Mouse (Mus musculus) bone marrow macrophage, adult 2 months (primary cell): ENCODE data around the gene Gm20481.

Experiments
- CTCF ChIP-seq: IDR thresholded peaks from 2 replicates; pipeline ENCODE4 v1.5.1; 2012; ENCODE audit warnings: low read depth, mild to moderate bottlenecking, low read length, moderate library complexity
- POLR2A ChIP-seq: IDR thresholded peaks from 2 replicates; pipeline ENCODE4 v1.6.1; 2012; ENCODE audit warnings: mild to moderate bottlenecking, low read depth, low read length, borderline replicate concordance

GRCm38 (mm10) chr17:35005158-35005557 lies 35.4 kb downstream of the Gm20481 start:
- TF ChIP-seq POLR2A (no peak), CTCF (no peak)
